Mouse (Mus musculus): Measurements from ENCODE around the gene Hmmr.

DNA sequence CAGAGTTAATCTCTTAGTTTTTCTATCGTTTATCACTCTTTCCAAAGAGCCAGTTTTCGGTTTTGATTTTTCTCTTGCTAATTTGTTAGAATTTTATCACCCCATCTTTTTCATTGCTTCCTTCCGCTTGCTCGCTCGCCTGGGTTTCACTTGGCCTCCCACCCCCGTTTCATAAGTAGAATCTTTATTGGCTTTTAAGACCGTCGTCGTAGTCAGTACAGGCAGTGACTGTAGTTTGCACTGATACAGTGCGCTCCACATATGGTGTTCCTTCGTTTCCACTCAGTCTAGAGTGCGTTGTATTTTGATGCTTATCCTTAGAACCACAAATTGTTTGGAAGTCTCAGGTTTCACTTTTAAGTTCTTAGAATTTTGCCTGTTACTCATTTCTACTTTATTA lies 13.1 kb upstream of the Hmmr start:
- TF ChIP-seq CTCF (IDR thresholded peaks at IDR 0.05; ENCODE audit: low read depth) = no peak
- TF ChIP-seq EP300 (IDR thresholded peaks at IDR 0.05; ENCODE audit: low read depth) = no peak

Measured in liver, embryonic 14.5 days (tissue).